Mouse (Mus musculus): ENCODE measurements around the gene Thoc7. TPM values are rescaled to one million over a fixed set of nuclear protein-coding genes. Genes with fewer than 3 reads are reported as not detected.

Thoc7 gene
- 10 to 100 TPM; 12.0 to 65.8 (median 37.3) TPM for total RNA-seq (2018; cell fraction: chromatin; rRNA removed)
- 10 to 100 TPM; 32.8 to 52.8 (median 43.9) TPM for total RNA-seq (2018; cell fraction: cytosol; rRNA removed)
- total RNA-seq (2018; cell fraction: nucleus; rRNA removed): 10 to 100 TPM; 16.5 to 49.9 (median 30.2) TPM
- polyA plus RNA-seq (2018): 53.9 to 80.8 TPM (median 66.8 TPM) in 3 replicates

DNA sequence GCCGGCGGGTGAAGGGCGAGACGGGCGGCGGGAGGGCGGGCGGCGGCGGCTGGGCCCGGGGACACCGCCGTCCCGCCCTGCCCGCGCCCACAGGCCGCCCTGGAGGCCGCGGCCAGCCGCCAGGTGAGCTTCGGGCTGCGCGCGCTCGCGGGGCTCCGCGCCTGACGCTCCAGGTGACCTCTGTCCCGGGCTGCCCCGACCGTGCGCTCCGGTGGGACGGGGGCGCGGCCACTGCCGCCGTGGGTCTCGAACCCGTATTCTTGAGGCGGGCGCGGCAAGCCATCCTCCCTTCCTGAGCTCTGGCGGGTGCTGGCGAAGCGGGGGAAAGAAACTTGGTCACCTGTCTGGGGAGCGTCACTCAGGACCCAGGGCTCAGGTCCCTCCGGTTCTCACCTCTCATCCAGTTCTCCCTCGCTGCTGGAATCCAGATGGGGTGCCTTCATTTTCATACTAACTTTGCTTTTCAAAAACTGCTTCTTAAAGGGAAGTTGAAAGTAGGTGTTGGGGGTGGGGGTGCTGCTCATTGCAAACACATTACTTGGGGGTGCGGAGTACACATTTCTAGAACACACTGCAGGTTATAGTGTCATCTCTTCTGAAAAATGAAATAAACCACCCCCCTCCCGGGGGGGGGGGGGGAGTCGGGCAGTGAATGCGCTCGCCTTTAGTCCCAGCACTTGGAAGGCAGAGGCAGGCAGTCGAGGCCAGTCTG lies at the start of gene Thoc7, which contains the start of gene Atxn7:
Gene Thoc7, minus strand, starts transcription at position 452 of the 712 bp plus-strand sequence.
Gene Atxn7, plus strand, starts transcription at position 40 of the 712 bp plus-strand sequence.
- Histone ChIP-seq H3K27ac (peak within 1 kb of the TSS; percentile 29; the same call in 1 of the 2 replicates), H3K79me2 (ENCODE audit: inconsistent target) (peaks cover 68% of the 10 kb centered on the region)
- 3% methylated on average over 32 of the region's 56 CpGs for WGBS (ENCODE audit: missing documents)

GRCm38 (mm10) chr14:14009712-14010111 lies 48.1 kb upstream of the Thoc7 start:
- 96% methylated on average over 6 of the region's 6 CpGs for WGBS (ENCODE audit: missing documents)
- no peaks in the 10 kb centered on the region for H3K36me3 ChIP-seq (ENCODE audit: inconsistent target)
- H3K79me2 ChIP-seq (ENCODE audit: inconsistent target): peaks cover 7% of the 10 kb centered on the region; the same call in 1 of the 2 replicates
- H3K4me3 ChIP-seq (ENCODE audit: inconsistent target): no peak overlapping the region
- no peak overlapping the region for H3K27ac ChIP-seq

More for the DNA sequence above, at the start of gene Thoc7, which contains the start of gene Atxn7:
- Histone ChIP-seq H3K4me3 (ENCODE audit: inconsistent target) (peak within 1 kb of the TSS; percentile 82), H3K36me3 (ENCODE audit: inconsistent target) (no peaks in the 10 kb centered on the region)

- H3K27ac ChIP-seq: no peak overlapping the region
- no peaks in the 10 kb centered on the region for H3K79me2 ChIP-seq (ENCODE audit: inconsistent target)
- 19% methylated on average over 7 of the region's 7 CpGs for WGBS (ENCODE audit: missing documents)
- H3K4me3 ChIP-seq (ENCODE audit: inconsistent target): no peak overlapping the region
- H3K36me3 ChIP-seq (ENCODE audit: inconsistent target): no peaks in the 10 kb centered on the region
Measured at GRCm38 (mm10) chr14:14002771-14003170, 41.1 kb upstream of the Thoc7 start.

DNA sequence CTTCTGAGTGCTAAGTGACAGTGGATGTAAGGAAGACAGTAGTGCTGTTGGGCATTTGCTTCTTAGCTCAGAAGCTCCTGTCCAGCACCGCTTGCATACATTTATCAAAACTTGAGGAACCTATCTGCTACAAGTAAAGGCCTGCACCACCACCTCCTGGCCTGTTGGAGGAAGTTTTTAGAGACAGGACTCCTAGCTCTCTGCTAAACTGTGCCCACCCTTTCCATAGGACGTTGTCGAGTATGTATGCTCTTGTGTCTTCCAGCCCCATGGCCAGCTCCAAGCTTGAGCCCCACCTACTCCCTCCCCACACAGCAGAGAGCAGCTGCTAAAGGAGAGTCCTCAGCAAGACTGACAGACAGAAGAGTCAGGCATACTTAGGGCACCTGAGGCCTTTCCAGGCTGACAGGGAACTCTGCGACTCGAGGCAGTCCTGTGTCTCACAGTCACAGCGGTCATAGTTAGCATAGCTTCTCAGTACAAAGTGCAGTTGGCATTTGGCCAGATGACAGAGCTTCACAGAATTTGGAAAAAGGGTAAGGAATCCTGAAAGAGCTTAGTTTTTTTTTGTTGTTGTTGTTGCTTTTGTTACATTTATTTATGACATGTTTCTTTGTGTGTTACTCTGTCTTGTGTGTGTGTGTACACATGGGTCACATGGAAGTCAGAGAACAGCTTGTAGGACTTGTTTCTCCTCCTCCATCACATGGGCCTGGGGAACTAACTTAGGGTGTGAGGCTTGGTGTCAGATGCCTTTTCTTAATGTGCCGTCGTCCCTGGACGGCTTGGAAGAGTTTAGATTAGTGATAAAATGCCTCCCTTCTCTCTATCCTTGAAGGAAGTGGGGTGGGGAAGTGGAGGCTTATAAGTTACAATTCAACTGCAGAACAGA lies 33.8 kb upstream of the Thoc7 start:
- 80% methylated on average over 9 of the region's 9 CpGs for WGBS (ENCODE audit: missing documents)
- Histone ChIP-seq H3K4me3 (ENCODE audit: inconsistent target) (no peak overlapping the region), H3K27ac (no peak overlapping the region), H3K79me2 (ENCODE audit: inconsistent target) (no peaks in the 10 kb centered on the region), H3K36me3 (ENCODE audit: inconsistent target) (no peaks in the 10 kb centered on the region)

DNA sequence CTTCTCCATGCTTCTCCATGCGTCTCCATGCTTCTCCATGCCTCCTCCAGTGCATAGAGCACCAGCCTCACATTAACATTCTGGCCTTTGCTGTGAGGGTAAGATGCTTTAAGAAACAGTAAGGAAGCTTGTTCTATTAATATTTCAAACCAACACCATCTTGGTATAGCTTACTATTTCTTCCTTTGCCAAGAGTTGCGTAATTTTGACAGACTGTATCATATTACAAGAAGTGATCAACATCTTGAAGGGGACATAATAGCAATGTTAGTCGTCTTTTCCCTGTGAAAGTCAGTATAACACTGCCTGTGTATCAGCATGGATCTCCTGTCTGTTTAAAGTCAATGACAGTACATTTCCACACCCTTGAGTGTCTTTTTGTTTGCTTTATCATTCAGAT lies 29.1 kb upstream of the Thoc7 start:
- Histone ChIP-seq H3K36me3 (ENCODE audit: inconsistent target) (no peaks in the 10 kb centered on the region), H3K27ac (no peak overlapping the region), H3K79me2 (ENCODE audit: inconsistent target) (no peaks in the 10 kb centered on the region), H3K4me3 (ENCODE audit: inconsistent target) (no peak overlapping the region)
- WGBS (ENCODE audit: missing documents): 71% methylated on average over 3 of the region's 3 CpGs

- Histone ChIP-seq H3K4me3 (ENCODE audit: inconsistent target) (no peak overlapping the region), H3K36me3 (ENCODE audit: inconsistent target) (no peaks in the 10 kb centered on the region), H3K79me2 (ENCODE audit: inconsistent target) (no peaks in the 10 kb centered on the region), H3K27ac (no peak overlapping the region)
- WGBS (ENCODE audit: missing documents): 49% methylated on average over 2 of the region's 2 CpGs
Measured at GRCm38 (mm10) chr14:13988397-13988796, 26.7 kb upstream of the Thoc7 start.

GRCm38 (mm10) chr14:13982174-13982573 lies 20.5 kb upstream of the Thoc7 start:
- Histone ChIP-seq H3K79me2 (ENCODE audit: inconsistent target) (no peaks in the 10 kb centered on the region; the same call in 1 of the 2 replicates), H3K36me3 (ENCODE audit: inconsistent target) (no peaks in the 10 kb centered on the region), H3K27ac (no peak overlapping the region), H3K4me3 (ENCODE audit: inconsistent target) (no peak overlapping the region)
- 82% methylated on average over 2 of the region's 2 CpGs for WGBS (ENCODE audit: missing documents)

DNA sequence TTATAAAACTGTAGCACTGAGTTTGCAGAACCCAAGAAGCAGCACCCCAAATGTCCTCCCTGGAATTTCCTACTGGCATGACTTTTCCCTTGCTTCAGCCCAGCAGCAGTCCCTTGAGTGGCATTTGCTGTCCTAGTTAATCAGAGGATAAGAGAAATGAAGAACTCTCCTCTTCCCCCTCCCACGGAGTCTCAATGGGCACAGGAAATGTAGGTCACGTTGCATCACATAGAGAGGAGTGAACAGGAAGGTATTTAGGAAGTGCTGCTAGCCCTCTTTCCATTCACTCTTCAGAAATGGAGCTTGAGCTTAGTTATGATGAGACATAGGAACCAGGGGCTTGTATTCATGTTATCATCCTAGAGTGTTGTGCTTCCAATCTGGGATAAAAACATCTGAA lies 19.6 kb upstream of the Thoc7 start:
- Histone ChIP-seq H3K36me3 (ENCODE audit: inconsistent target) (no peaks in the 10 kb centered on the region), H3K27ac (no peak overlapping the region), H3K4me3 (ENCODE audit: inconsistent target) (peak overlapping the region; percentile 3; the same call in 1 of the 2 replicates), H3K79me2 (ENCODE audit: inconsistent target) (no peaks in the 10 kb centered on the region; the same call in 1 of the 2 replicates)
- WGBS (ENCODE audit: missing documents): 0% methylated on average over 2 of the region's 2 CpGs

- H3K27ac ChIP-seq: no peak overlapping the region
- 82% methylated on average over 1 of the region's 1 CpGs for WGBS (ENCODE audit: missing documents)
- H3K79me2 ChIP-seq (ENCODE audit: inconsistent target): peaks cover 7% of the 10 kb centered on the region; the same call in 1 of the 2 replicates
- no peak overlapping the region for H3K4me3 ChIP-seq (ENCODE audit: inconsistent target)
- no peaks in the 10 kb centered on the region for H3K36me3 ChIP-seq (ENCODE audit: inconsistent target)
Measured at GRCm38 (mm10) chr14:13977498-13977897, 15.8 kb upstream of the Thoc7 start.

DNA sequence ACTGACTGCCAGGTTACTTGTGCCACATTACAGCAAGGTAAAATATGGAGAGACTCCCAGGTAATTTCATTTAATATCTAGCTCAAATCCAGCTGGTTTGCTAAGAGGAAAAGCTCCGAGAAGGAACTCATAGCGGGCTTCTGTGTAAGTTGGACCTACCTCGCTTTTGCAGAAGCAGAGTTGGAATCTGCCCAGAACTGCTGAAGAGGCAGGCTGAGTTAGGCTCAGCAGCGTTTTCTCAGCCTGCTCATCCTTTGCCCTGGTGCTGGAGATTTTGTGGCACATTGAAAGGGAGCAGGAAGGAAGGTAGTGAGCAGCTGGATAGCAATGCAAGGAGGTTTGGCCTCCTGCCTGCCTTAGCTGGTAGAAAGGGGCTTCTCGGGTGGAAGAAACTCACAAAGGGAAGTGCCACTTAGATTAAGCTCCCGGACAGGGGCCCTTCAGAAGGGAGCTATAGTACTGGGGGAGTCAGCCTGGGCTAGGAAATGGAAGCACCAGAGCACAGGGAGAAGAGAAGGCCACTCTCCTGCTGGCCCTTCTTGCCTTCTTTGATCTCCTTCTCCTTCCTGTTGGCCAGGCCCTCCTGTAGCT lies 10.1 kb upstream of the Thoc7 start:
- H3K27ac ChIP-seq: no peak overlapping the region
- H3K4me3 ChIP-seq (ENCODE audit: inconsistent target): no peak overlapping the region
- H3K36me3 ChIP-seq (ENCODE audit: inconsistent target): no peaks in the 10 kb centered on the region
- 25% methylated on average over 6 of the region's 6 CpGs for WGBS (ENCODE audit: missing documents)
- H3K79me2 ChIP-seq (ENCODE audit: inconsistent target): peaks cover 25% of the 10 kb centered on the region; the same call in 1 of the 2 replicates

DNA sequence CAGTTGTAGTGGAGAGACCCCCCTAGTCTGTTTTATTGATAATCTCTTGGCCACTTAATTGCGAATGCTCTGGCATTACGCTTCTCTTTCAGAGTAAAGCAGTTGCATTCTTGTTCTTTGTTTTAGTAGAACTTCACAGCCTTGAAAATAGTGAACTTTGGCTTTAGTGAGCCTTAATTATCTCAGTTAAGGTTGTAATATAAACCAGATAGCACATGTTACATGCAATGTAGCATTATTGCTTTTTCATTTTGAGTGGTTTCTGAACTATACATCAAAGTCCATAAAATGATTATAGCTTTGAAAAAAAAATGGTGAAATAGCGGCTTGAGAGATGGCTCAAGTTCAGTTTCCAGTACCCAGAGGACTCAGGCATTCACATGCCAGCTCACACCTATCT lies 8.9 kb upstream of the Thoc7 start:
- H3K27ac ChIP-seq: no peak overlapping the region
- H3K79me2 ChIP-seq (ENCODE audit: inconsistent target): peaks cover 37% of the 10 kb centered on the region; the same call in 1 of the 2 replicates
- H3K4me3 ChIP-seq (ENCODE audit: inconsistent target): no peak overlapping the region
- 91% methylated on average over 3 of the region's 3 CpGs for WGBS (ENCODE audit: missing documents)
- no peaks in the 10 kb centered on the region for H3K36me3 ChIP-seq (ENCODE audit: inconsistent target)

GRCm38 (mm10) chr14:13968476-13968875 lies 6.8 kb upstream of the Thoc7 start:
- 89% methylated on average over 5 of the region's 5 CpGs for WGBS (ENCODE audit: missing documents)
- no peak overlapping the region for H3K27ac ChIP-seq
- H3K79me2 ChIP-seq (ENCODE audit: inconsistent target): peaks cover 45% of the 10 kb centered on the region; the same call in 1 of the 2 replicates
- no peaks in the 10 kb centered on the region for H3K36me3 ChIP-seq (ENCODE audit: inconsistent target)
- no peak overlapping the region for H3K4me3 ChIP-seq (ENCODE audit: inconsistent target)

DNA sequence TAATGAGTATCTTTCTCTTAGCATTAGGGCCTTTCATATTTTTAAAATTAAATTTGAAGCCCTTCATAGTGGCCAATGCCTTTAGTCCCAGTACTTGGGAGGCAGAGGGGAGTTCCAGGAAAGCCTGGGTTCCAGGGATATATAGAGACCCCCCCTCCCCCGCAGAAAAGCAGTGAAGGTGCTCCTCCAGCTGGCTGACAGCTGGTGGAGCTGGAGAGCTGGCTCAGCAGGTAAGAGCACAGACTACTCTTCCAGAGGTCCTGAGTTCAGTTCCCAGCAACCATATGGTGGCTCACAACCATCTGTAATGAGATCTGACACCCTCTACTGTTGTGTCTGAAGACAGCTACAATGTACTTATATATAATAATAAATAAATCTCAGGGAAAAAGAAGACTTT lies 6.0 kb upstream of the Thoc7 start:
- 27% methylated on average over 1 of the region's 1 CpGs for WGBS (ENCODE audit: missing documents)

GRCm38 (mm10) chr14:13963527-13963926 lies 1.9 kb upstream of the Thoc7 start:
- no peaks in the 10 kb centered on the region for H3K36me3 ChIP-seq (ENCODE audit: inconsistent target)
- no peak overlapping the region for H3K27ac ChIP-seq
- peaks cover 64% of the 10 kb centered on the region for H3K79me2 ChIP-seq (ENCODE audit: inconsistent target)
- 17% methylated on average over 1 of the region's 1 CpGs for WGBS (ENCODE audit: missing documents)
- no peak overlapping the region for H3K4me3 ChIP-seq (ENCODE audit: inconsistent target)

More for the DNA sequence above, 6.0 kb upstream of the Thoc7 start:
- H3K27ac ChIP-seq: no peak overlapping the region
- H3K79me2 ChIP-seq (ENCODE audit: inconsistent target): peaks cover 45% of the 10 kb centered on the region; the same call in 1 of the 2 replicates
- no peaks in the 10 kb centered on the region for H3K36me3 ChIP-seq (ENCODE audit: inconsistent target)
- H3K4me3 ChIP-seq (ENCODE audit: inconsistent target): no peak overlapping the region

Measured in macrophage (primary cell).